Mouse (Mus musculus): ENCODE measurements around the gene Tmigd3.

GRCm38 (mm10) chr3:105872034-105872433 lies 1.3 kb downstream of the Tmigd3 start:
- TF ChIP-seq CTCF (IDR thresholded peaks at IDR 0.05; ENCODE audit: low read depth) (no peak), EP300 (IDR thresholded peaks at IDR 0.05; ENCODE audit: low read depth) (no peak)

All from liver, postnatal 0 days (tissue).